Mouse (Mus musculus): ENCODE results near the gene Txndc12. TPM values are rescaled to one million over a fixed set of nuclear protein-coding genes. Genes with fewer than 3 reads are reported as not detected.

Txndc12 gene
- polyA plus RNA-seq (2012; rRNA removed): 2.9 and 4.5 TPM in 2 replicates

GRCm38 (mm10) chr4:108834115-108834970 is at the start of gene Txndc12:
TSS of gene Txndc12 (plus strand) at chr4:108834601.

GRCm38 (mm10) chr4:108832916-108833827 is 1.2 kb upstream of the Txndc12 start, which contains the start of gene Btf3l4:
TSS of gene Btf3l4 (minus strand) at chr4:108833614.

DNA sequence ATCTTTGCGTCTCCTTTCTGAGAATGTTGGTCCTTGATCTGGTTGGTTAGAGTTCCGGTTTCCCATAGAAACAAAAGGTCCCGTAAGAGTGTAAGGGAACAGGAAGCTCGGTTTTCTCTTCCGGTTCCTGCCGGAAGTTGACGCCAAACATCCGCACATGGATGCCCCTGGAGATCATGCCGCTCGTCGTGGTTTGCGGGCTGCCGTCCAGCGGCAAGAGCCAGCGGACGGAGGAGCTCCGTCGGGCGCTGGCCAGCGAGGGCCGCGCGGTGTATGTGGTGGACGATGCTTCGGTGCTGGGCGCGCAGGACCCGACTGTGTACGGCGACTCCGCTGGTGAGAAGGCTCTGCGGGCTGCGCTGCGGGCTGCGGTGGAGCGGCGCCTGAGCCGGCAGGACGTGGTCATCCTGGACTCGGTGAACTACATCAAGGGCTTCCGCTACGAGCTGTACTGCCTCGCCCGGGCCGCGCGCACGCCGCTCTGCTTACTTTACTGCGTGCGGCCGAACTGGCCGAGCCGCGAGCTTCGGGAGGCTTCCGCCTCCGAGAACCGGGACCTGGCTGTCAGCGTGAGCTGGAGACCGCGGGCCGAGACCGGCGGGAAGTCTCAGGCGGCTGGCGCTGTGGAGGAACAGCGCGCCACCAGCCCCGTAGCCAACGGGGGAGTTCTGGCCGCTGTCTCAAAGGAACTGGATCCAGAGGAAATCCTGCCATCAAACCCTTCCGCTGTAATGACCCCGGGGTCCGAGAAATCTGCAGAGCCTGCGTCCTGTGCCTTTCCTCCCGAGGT is 13.5 kb downstream of the Txndc12 start, which contains the start of gene Kti12:
Gene Kti12 (plus strand): TSS at position 71 of the 790 bp plus-strand sequence.

GRCm38 (mm10) chr4:108848505-108848848 is 14.1 kb downstream of the Txndc12 start, which contains the start of gene A730015C16Rik:
TSS of gene A730015C16Rik (minus strand) at chr4:108848619.

DNA sequence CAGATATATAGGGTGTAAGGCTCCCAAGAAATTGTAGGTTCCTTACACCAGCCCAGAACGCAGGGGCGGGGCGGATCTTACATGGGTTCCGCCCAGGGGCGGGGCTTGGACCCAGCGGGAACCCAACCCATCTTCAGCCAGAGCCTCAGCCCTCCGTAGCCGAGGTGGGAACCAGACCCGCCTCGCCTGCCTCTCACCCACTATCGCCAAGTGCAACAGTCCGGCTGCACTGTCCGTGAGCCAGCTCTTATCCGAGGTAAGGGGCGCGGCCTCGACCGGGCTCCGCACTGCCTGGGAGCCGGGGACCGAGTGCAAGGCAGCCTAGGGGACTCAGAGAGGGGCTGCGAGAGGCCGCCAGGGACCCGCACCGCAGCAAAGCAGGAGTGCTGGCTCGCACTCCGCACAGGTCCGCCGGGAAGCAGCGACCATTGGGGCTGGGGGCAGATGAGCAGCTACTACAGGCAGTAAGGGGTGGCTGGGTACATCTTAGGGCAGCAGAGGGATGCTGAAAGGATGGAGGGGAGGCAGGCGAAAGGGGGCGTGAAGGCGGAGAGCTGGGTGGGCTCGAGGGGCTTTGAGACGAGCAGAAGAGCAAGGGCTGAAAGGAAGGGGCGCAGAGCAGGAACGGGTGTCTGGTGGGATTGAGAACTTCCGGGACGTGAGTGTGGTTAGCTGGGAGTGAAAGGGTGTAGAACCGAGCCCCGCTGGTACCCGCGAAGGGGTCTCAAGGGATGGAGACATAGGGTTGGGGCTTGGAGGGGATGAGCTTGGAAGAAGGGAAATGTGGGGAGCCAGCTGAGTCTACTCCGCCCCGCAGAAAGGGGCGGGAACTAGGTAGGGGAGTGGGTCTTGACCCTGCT is 44.8 kb downstream of the Txndc12 start, which contains the start of gene Rab3b:
Gene Rab3b (plus strand): TSS at position 101 of the 860 bp plus-strand sequence.

Other genes with a start within 250 kb of the Txndc12 start
- gene Cc2d1b, start 214.7 kb upstream of the Txndc12 start, polyA plus RNA-seq (2012; rRNA removed): 13.3 and 14.7 TPM in 2 replicates
- not detected in 2 replicates for gene 3110021N24Rik, start 115.0 kb upstream of the Txndc12 start, polyA plus RNA-seq (2012; rRNA removed)
- gene Zfyve9, start 53.8 kb upstream of the Txndc12 start, polyA plus RNA-seq (2012; rRNA removed): 1.1 and 1.2 TPM in 2 replicates
- gene Btf3l4, start 987 bp upstream of the Txndc12 start, polyA plus RNA-seq (2012; rRNA removed): 2.8 and 4.1 TPM in 2 replicates
- gene Kti12, start 13.2 kb downstream of the Txndc12 start, polyA plus RNA-seq (2012; rRNA removed): 14.0 and 23.7 TPM in 2 replicates
- gene A730015C16Rik, start 14.0 kb downstream of the Txndc12 start, polyA plus RNA-seq (2012; rRNA removed): 0.06 TPM in 1 of 2 replicates, not detected in the other
- gene Rab3b, start 44.5 kb downstream of the Txndc12 start, polyA plus RNA-seq (2012; rRNA removed): 3.7 and 4.9 TPM in 2 replicates
- gene Nrd1, start 166.1 kb downstream of the Txndc12 start, polyA plus RNA-seq (2012; rRNA removed): 3.8 and 5.2 TPM in 2 replicates

Data from stomach, adult 2 months (tissue).